Mouse (Mus musculus) c-Kit-positive CD71-positive TER-119-positive erythroid progenitor cells, embryonic 14.5 days (primary cell): ENCODE data around the gene Ppm1k.
"Not testable (repeated sequence)": the region's sequence is repeated elsewhere in the genome, so short reads cannot be mapped to it uniquely, and the experiment has no call there.

Experiments used
- DNase-seq: peaks from one replicate; pipeline ENCODE4 v3.0.0-alpha.2; 2013; ENCODE audit warnings: low spot score

Gene Ppm1k

GRCm38 (mm10) chr6:57535386-57535936 is at the start of gene Ppm1k:
TSS of gene Ppm1k (minus strand) at chr6:57535468.
- DNase-seq: peak; percentile 93

GRCm38 (mm10) chr6:57582356-57582755 is 47.1 kb upstream of the Ppm1k start:
- DNase-seq: no peak

- no peak for DNase-seq
Observed at GRCm38 (mm10) chr6:57581595-57581994, 46.3 kb upstream of the Ppm1k start.

- DNase-seq: peak; percentile 71
Observed at GRCm38 (mm10) chr6:57580881-57581548, 45.7 kb upstream of the Ppm1k start, which contains the start of gene Herc6. TSS of gene Herc6 (plus strand) at chr6:57581000.

DNA sequence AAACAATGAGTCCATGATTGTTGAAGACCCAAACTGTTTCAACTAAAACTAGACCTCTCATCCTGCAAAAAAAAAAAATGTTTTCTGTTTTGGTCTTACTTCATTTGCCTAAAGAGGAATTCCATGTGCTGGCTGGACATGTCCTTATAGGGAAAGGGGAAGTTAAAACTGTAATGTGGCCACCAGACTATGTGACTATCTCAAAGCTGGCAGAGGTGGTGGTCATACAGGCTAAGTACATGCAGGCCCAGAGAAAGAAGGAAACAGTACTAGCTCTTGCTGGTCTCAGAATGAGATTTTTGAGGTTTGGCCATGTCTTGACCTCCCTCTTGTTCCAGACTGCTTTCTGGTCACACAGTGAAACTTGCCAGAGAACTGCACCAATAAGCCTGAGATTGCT is 36.3 kb upstream of the Ppm1k start:
- no peak for DNase-seq

DNA sequence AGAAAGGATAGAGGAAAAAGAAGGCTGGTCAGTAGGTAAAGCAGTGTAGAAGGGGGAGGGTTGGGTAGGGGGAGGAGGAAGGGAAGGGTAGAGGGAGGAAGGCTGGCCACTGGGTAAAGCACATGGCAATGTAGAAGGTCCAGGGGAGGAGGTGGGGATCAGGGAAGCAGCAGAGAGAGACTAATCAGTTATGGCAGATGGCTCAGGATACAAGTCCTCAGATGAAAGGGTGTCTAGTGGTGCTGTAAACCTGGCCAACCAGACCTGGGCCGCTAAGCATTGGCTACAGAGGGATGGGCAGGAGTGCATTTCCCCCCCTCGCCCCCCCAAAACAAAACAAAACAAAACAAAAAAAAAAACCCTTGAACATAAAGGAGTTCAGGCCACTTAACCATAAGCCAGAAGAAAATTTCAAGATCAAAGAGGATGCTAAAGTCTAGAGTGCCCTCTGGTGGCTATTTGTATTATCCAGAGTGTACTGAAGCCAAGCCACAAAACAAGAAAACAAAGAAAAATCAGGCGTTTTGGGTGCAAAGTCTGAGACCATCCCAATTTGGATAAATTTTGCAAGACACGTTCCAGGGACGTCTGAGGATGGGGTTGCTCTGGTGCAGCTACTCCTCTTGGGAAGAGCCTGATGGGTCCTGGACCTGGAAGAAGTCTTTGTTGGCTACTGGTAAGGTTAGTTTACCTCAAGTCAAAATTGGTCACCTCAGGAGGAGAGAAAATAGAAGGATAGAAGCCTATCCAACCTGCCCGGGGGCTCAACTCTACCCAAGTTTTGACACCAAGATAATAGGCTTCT is 35.1 kb upstream of the Ppm1k start:
- DNase-seq: peak; percentile 59

DNA sequence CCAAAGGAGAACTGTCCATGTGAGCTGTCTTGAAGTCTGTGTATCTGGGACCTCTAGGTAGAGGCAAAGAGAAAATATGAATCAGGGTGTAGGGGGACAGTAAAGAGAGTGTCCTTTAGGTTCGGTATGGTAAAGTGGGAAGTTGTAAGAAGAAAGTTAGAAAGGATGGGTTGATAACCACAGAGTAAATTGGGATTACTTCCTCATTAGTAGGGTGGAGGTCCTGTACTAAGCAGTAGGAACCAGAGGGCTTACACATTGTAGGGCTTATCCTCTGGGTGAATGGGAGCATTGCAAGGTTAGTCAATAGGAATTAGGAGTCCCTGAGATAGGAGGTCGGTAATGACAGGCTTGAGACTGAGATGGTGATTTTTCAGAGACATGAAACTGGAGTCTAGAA is 32.4 kb upstream of the Ppm1k start:
- no peak for DNase-seq

DNA sequence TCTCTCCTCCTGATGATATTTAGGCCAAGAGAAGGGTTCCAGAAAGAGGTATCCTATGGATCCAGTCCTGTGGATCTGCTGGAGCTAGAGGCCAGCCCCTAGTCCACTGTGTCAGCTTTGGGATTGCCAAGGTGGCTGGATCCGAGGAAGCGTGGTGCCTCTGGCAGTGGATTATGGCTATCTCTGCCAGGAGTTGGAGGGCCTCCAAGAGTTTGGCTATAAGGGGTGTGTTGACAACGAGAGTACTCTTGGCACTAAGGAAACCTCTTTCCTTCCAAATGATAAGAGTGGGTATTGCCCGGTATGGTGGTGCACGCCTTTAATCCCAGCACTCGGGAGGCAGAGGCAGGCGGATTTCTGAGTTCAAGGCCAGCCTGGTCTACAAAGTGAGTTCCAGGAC is 30.2 kb upstream of the Ppm1k start:
- DNase-seq: no peak

- no peak for DNase-seq
Observed at GRCm38 (mm10) chr6:57563454-57563853, 28.2 kb upstream of the Ppm1k start.

DNA sequence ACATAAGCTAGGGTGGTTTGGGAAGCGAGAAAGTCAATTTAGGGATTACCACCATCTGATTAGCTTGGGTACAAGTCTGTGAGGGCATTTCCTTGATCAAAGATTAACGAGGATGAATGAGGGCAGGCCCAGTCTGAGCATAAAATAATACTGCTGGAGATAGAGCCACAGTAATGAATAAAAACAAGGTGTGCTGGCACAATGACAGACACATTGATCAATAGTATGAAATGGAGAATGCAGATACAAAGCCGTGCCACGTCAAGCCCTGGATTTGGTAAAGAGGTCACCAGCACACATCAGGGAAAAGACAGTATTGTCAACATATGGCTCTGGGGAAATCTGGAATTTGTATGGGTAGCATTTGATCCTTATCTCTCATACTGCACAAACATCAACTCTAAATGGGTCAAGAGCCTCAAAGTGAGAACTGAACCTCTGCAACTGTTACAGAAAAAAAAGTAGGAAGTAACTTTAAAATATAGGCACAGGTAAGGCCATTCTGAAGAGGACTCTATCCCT is 22.6 kb upstream of the Ppm1k start:
- DNase-seq: no peak

DNA sequence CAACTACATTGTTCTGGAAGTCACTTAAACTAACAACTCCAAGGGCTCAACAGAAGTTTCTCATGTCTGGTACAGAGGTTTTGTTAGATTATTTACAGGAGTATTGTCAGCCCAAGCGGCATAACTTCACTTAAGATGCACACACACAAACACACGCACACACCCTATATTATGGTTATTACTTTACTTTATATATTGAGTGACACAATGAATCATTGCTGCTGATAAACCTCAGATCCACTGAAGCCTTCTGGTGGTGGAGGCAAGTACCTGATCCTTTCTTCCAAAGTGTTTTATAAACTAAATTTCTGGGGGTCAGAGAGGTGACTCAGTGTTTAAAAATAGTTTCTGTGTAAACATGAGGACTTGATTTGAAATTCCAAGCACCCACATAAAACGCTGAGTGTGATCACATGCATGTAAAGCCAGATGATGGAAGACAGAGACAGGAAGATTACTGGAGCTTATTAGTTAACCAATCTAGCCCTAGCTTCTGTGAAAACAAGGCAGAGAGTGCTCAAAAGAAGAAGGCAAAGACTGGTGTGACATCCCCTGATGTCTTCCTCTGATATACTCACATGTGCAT is 16.0 kb upstream of the Ppm1k start:
- DNase-seq: no peak

DNA sequence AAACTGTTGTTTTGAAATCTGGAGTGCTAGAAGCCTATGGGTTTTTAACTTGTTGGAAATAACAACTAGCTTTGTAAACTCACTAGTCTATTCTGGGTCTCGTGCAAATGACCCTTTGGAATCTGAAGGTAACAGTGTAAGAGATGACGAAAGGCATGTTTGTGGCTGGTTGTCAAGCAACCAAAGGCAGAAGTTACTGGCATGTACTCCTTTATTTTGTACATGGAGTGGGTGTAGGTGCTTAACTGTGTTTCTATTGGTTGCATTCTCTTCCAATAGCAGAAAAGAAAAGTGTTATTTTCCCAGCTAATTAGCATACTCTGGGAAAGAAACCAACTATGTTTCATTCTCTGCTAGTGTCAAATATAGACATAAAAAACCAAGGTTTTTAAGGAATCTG is 9.6 kb upstream of the Ppm1k start:
- no peak for DNase-seq

DNA sequence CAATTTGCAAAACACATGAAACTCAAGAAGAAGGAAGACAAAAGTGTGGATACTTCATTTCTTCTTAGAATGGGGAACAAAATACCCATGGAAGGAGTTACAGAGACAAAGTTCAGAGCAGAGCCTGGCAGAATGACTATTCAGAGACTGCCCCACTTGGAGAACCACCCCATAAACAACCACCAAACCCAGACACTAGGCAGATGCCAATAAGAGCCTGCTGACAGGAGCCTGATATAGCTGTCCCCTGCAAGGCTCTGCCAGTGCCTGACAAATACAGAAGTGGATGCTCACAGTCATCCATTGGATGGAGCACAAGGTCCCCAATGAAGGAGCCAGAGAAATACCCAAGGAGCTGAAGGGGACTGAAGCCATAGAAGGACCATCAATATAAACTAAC is 8.3 kb upstream of the Ppm1k start:
- DNase-seq: not testable (repeated sequence)

DNA sequence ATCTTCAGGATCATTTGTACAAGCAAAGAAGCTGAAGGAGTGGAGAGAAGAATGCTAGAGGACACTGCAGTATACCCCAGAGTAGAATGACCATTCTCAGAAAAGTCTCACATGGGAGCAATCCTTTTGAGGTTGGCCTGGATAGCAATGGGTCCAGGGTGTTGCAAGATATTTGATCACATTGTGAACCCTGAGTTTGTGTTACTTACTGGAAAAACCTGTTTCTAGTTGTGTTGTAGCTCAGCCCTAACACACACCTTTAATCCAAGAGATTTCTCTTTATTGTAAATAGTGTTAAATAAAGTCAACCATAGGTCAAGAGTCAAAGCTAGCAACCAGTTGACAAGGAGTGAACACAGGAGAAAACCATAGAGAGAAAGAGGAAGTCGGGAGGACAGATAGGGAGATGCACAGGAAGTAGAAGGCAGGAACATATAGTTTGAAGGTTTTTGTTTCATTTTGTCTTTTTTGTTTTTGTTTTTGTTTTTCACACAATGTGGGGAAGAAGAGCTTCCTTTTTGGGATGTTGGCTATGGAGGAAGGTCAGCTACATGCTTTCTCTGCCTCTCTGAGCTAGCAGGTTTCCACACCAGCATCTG is 6.6 kb upstream of the Ppm1k start:
- no peak for DNase-seq

GRCm38 (mm10) chr6:57540950-57541498 is 5.8 kb upstream of the Ppm1k start:
- DNase-seq: no peak

GRCm38 (mm10) chr6:57537887-57538286 is 2.6 kb upstream of the Ppm1k start:
- no peak for DNase-seq

DNA sequence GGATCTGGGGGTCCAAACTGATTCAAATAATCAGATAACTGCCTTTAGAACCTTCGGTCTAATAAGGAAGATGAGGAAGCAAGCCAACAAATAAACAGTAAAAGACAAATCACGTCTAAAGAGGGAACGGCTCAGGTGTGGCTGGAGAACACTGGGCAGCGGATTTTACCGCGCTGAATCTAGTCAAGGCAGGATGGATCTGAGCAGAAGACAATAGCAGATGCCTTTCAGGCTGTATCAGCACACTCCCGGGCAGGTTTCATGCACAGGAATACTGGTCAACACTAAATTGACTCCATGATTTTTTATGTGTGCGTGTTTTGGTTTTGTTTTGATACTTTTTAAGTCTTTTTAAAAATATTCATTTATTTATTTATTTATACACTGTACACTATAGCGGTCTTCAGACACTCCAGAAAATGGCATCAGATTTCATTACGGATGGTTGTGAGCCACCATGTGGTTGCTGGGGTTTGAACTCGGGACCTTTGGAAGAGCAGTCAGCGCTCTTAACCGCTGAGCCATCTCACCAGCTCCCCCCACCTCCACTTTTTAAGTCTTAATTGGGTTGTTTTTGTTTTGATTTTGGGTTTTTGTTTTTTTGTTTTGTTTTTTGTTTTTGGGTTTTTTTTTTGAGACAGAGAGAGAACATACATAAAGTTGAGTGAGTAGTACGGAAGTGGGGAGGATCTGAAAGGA is 852 bp upstream of the Ppm1k start:
- no peak for DNase-seq

DNA sequence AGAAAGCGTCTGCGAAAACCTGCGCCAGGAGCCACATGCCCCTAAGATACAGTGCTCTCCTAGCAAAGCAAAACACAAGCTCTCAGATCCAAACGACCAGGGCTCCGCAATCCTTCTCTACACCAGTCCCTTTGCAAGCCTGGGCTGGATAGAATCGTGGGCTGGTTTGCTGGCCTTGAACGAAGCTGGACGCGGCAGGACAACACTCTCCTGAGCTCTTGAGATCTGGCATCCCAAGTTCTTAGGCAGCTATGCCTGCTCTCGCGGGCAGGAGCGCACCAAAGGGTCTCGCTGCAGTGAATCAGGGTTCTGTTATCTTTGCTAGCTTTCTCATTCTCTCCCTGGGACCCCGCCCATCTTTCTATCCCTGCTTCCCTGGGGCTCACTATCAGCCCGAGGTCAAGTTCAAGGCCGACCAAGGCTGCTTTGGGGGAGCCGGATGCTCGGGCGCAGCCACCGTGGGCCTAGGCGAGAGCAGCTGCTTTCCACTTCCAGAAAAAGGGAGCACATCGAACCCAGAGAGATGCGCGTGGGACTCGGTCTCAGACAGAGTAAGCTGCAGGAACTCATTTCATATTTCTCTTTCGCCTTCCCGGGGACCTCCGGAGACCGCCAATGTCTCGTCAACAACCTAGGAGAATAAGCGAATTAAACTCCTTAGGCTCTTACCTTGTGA is 519 bp downstream of the Ppm1k start:
- no peak for DNase-seq

DNA sequence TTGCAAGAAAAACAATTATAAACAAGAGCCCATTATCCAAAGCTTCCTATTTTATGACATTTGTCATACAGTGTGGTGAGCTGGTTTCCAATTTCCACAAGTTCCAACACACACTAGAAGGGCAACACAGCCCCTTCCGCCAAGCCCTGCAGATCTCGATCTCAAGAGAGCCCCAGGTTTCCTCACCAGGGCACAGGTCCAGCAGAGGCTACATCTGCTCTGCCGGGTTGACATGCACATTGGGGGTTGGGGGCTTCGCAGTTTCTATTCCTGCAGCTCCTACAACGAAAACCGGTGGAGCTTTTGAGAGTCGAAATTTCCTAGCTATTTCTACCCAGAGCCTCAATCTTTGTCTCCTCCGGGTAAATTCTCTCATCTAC is 1.0 kb downstream of the Ppm1k start:
- DNase-seq: no peak

- DNase-seq: no peak
Observed at GRCm38 (mm10) chr6:57533410-57533809, 1.9 kb downstream of the Ppm1k start.

GRCm38 (mm10) chr6:57532022-57532421 is 3.2 kb downstream of the Ppm1k start:
- no peak for DNase-seq
